Mouse (Mus musculus): ENCODE data around the gene Eif1ad.

DNA sequence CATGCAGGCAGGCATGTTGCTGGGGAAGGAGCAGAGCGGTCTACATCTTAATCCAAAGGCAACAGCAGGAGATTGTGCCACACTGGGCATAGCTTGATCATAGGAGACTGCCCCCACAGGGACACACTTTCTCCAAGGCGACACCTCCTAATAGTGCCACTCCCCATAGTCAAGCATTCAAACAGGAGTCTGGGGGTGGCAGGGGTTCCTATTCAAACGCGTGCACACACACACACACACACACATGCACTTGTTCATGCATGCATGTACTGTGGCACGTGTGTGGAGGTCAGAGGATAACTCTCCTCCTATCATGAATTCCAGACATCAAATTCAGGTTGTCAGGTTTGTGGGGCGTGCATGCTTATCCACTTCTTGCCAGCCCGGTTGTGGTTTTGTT lies 6.2 kb downstream of the Eif1ad start:
- no peak for TF ChIP-seq CTCF (IDR thresholded peaks at IDR 0.05; ENCODE audit: low read depth, low read length)
- TF ChIP-seq POLR2AphosphoS5 (IDR thresholded peaks at IDR 0.05; ENCODE audit: insufficient replicate concordance, low read depth, low read length) = peak; percentile 55; the same call in 1 of the 2 replicates
- no peak for TF ChIP-seq GATA2 (IDR thresholded peaks at IDR 0.05; ENCODE audit: borderline replicate concordance, low read depth, low read length)
- TF ChIP-seq TAL1 (conservative IDR thresholded peaks at IDR 0.05; ENCODE audit: low read depth, low read length) = no peak
- no peak for TF ChIP-seq GATA1 (IDR thresholded peaks at IDR 0.05; ENCODE audit: borderline replicate concordance, low read length)
